Mouse (Mus musculus) limb, embryonic 12.5 days (tissue): ENCODE data around the gene Syde2. TPM values are rescaled to one million over a fixed set of nuclear protein-coding genes. Genes with fewer than 3 reads are reported as not detected.

Experiments
- ATAC-seq: fragments of 200-750 bp; cut with Nextera tagmentation; 2 replicates; pipeline ENCODE4 v1.8.0; 2017; ENCODE audit warnings: low read depth, moderate TSS enrichment; ENCODE audit not compliant: insufficient number of reproducible peaks, insufficient read depth, low FRiP score, low TSS enrichment
- H3K27ac ChIP-seq: fragments of 300-500 bp; sonication (generic); 2 replicates; pipeline ENCODE4 v1.5.1; 2016; ENCODE audit warnings: mild to moderate bottlenecking, moderate library complexity
- H3K27me3 ChIP-seq: fragments of 300-500 bp; sonication (generic); 2 replicates; pipeline ENCODE4 v1.6.1; 2016; ENCODE audit warnings: mild to moderate bottlenecking, moderate library complexity
- H3K36me3 ChIP-seq: fragments of 300-500 bp; sonication (generic); 2 replicates; pipeline ENCODE4 v1.6.1; 2016; ENCODE audit warnings: mild to moderate bottlenecking, moderate library complexity
- H3K4me1 ChIP-seq: fragments of 300-500 bp; sonication (generic); replicated peaks from 2 replicates; pipeline ENCODE4 v1.6.1; 2016
- H3K4me2 ChIP-seq: fragments of 300-500 bp; sonication (generic); 2 replicates; pipeline ENCODE4 v1.6.1; 2016; ENCODE audit warnings: mild to moderate bottlenecking, moderate library complexity
- H3K4me3 ChIP-seq: fragments of 300-500 bp; sonication (generic); replicated peaks from 2 replicates; pipeline ENCODE4 v1.5.1; 2016; ENCODE audit warnings: mild to moderate bottlenecking
- H3K9ac ChIP-seq: fragments of 300-500 bp; sonication (generic); replicated peaks from 2 replicates; pipeline ENCODE4 v1.6.1; 2016; ENCODE audit warnings: mild to moderate bottlenecking, moderate library complexity
- H3K9me3 ChIP-seq: fragments of 300-500 bp; sonication (generic); 2 replicates; pipeline ENCODE4 v1.6.1; 2016; ENCODE audit warnings: mild to moderate bottlenecking, moderate library complexity
- WGBS: fragments of 180-500 bp; shearing (Covaris S2); methylation state at CpG from one replicate; pipeline ENCODE4 v1.1.7; 2016; 5-methylcytosine and 5-hydroxymethylcytosine counted together
- polyA plus RNA-seq: library from polyadenylated mRNA; unstranded; fragments of >200 nt; fragmentation: Nextera tagmentation; extraction: Ambion mirVana; gene quantifications from 2 replicates; pipeline ENCODE4 v1.2.1, GENCODE M21; 2016

Syde2 gene
- polyA plus RNA-seq, 1 experiment from 2014 or later, result 2.5 TPM

GRCm38 (mm10) chr3:145969031-145969501 lies 18.6 kb upstream of the Syde2 start:
- Histone ChIP-seq H3K9ac (no peak overlapping the region), H3K27ac (peak overlapping the region; percentile 31; the same call in 1 of the 2 replicates), H3K36me3 (no peaks in the 10 kb centered on the region), H3K9me3 (peaks cover 8% of the 10 kb centered on the region), H3K27me3 (peaks cover 11% of the 10 kb centered on the region), H3K4me3 (no peak overlapping the region), H3K4me2 (no peak overlapping the region), H3K4me1 (peaks cover 11% of the 10 kb centered on the region)
- WGBS, result 58% methylated on average over 14 of the region's 14 CpGs
- no peak for ATAC-seq

DNA sequence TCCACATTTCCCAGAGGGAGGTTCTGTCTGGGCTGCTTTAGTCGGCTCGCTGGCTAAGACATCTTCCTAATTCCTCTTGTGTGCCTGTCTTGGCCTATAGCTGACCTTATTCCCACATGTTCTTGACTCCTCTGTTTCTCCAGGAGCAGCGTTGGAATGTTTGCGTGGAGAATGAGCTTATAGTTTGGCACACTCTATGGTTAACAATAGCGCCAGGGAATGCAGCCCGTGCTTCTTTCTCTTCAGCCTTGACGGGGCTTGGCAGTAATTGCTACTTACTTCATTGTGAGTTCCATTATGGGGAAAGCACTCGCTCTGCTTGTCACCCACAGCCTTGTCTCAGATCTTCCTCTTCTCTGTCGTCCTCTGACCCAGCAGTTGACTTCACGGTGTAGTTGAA lies 16.2 kb upstream of the Syde2 start:
- no peaks in the 10 kb centered on the region for H3K27me3 ChIP-seq
- H3K9me3 ChIP-seq, result peaks cover 17% of the 10 kb centered on the region
- H3K4me1 ChIP-seq, result no peaks in the 10 kb centered on the region; the same call in 1 of the 2 replicates
- H3K4me2 ChIP-seq, result no peak overlapping the region
- no peaks in the 10 kb centered on the region for H3K36me3 ChIP-seq
- H3K27ac ChIP-seq, result no peak overlapping the region
- 78% methylated on average over 10 of the region's 10 CpGs for WGBS
- H3K9ac ChIP-seq, result no peak overlapping the region
- no peak for ATAC-seq
- H3K4me3 ChIP-seq, result no peak overlapping the region

DNA sequence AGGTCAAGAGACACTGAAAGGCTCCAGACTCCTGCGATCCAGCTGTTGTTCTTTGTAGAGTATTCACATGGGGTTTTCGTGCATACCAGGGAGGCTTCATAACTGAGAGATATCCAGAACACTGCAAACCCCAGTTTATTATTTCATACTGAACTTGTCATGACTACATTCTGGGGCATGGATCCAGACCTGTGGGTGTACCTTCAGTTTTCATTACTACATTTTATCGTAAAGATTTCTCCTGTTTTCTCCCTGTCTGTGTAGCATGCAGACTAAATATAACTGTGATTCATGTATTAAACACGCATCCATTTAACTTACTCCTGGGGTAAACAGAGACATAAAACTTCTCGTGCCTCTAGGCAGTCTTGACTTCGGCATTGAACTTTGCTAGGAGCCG lies 12.7 kb upstream of the Syde2 start:
- peaks cover 17% of the 10 kb centered on the region for H3K9me3 ChIP-seq
- H3K9ac ChIP-seq, result no peak overlapping the region
- no peaks in the 10 kb centered on the region for H3K36me3 ChIP-seq
- H3K27ac ChIP-seq, result no peak overlapping the region
- ATAC-seq, result no peak
- peaks cover 5% of the 10 kb centered on the region; the same call in 1 of the 2 replicates for H3K27me3 ChIP-seq
- WGBS, result 83% methylated on average over 7 of the region's 7 CpGs
- H3K4me3 ChIP-seq, result no peak overlapping the region
- no peaks in the 10 kb centered on the region for H3K4me1 ChIP-seq
- no peak overlapping the region for H3K4me2 ChIP-seq

DNA sequence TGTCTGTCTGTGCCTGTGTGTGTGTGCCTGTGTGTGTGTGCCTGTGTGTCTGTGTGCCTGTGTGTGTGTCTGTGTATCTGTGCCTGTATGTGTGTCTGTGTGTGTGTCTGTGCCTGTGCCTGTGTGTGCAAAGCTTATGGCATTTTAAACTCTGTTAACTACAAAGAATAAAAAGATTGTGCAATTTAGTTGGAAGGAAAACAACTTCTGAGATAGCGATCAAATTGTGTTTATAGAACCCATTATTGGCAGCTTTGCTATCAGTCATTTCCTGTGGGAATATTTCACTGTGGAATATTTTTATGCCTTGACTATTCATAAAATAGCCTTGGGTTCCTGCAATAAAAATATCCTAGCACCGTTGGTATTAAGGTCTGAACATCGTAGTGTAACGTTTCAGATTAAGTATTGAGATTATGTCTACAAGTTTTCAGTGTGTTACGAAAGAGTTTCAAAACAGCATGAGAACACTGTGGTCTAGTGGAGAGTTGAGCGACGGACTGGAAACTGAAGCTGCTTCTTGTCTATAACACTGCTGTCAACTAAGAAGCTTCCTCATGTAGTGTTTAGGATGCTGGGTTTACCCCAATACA lies 2.2 kb upstream of the Syde2 start:
- WGBS, result 90% methylated on average over 7 of the region's 7 CpGs
- ATAC-seq, result no peak
- no peak overlapping the region for H3K4me2 ChIP-seq
- no peaks in the 10 kb centered on the region for H3K36me3 ChIP-seq
- no peak overlapping the region for H3K27ac ChIP-seq
- H3K9me3 ChIP-seq, result no peaks in the 10 kb centered on the region
- H3K4me1 ChIP-seq, result peaks cover 22% of the 10 kb centered on the region
- no peak overlapping the region for H3K4me3 ChIP-seq
- H3K27me3 ChIP-seq, result peaks cover 27% of the 10 kb centered on the region
- no peak overlapping the region for H3K9ac ChIP-seq

- 71% methylated on average over 6 of the region's 6 CpGs for WGBS
- Histone ChIP-seq H3K4me2 (peak overlapping the region; percentile 90; the same call in 1 of the 2 replicates), H3K9ac (no peak overlapping the region), H3K27me3 (peaks cover 27% of the 10 kb centered on the region), H3K4me3 (peak overlapping the region; percentile 79; the same call in 1 of the 2 replicates), H3K9me3 (no peaks in the 10 kb centered on the region), H3K27ac (no peak overlapping the region), H3K36me3 (no peaks in the 10 kb centered on the region), H3K4me1 (peaks cover 25% of the 10 kb centered on the region)
- no peak for ATAC-seq
Measured at GRCm38 (mm10) chr3:145986317-145987001, 1.2 kb upstream of the Syde2 start.

- Histone ChIP-seq H3K4me2 (peak overlapping the region; percentile 90), H3K36me3 (no peaks in the 10 kb centered on the region), H3K9me3 (no peaks in the 10 kb centered on the region), H3K9ac (peak overlapping the region; percentile 85), H3K27ac (peak overlapping the region; percentile 88), H3K27me3 (peaks cover 27% of the 10 kb centered on the region), H3K4me3 (peak overlapping the region; percentile 79), H3K4me1 (peaks cover 31% of the 10 kb centered on the region)
- WGBS, result under 1% methylated on average over 101 of the region's 101 CpGs
- ATAC-seq, result peak; percentile 44
Measured at GRCm38 (mm10) chr3:145987970-145988683, 457 bp downstream of the Syde2 start.

- peak overlapping the region; percentile 85 for H3K9ac ChIP-seq
- whole genome bisulfite sequencing, result 2% methylated on average over 45 of the region's 45 CpGs
- peaks cover 31% of the 10 kb centered on the region for H3K4me1 ChIP-seq
- 0 out of 2 replicates have a peak overlapping the region, but pooled peaks have one; percentile 88 for H3K27ac ChIP-seq
- H3K4me3 ChIP-seq, result peak overlapping the region; percentile 79
- no peaks in the 10 kb centered on the region for H3K9me3 ChIP-seq
- peak overlapping the region; percentile 90 for H3K4me2 ChIP-seq
- peaks cover 27% of the 10 kb centered on the region for H3K27me3 ChIP-seq
- no peaks in the 10 kb centered on the region for H3K36me3 ChIP-seq
- ATAC-seq, result peak; percentile 11; the same call in 1 of the 2 replicates
Measured at GRCm38 (mm10) chr3:145988684-145989575, 1.3 kb downstream of the Syde2 start.

- 3% methylated on average over 11 of the region's 11 CpGs for WGBS
- H3K27ac ChIP-seq, result no peak overlapping the region
- peak overlapping the region; percentile 85 for H3K9ac ChIP-seq
Measured at GRCm38 (mm10) chr3:145989576-145990081, 2.0 kb downstream of the Syde2 start.

DNA sequence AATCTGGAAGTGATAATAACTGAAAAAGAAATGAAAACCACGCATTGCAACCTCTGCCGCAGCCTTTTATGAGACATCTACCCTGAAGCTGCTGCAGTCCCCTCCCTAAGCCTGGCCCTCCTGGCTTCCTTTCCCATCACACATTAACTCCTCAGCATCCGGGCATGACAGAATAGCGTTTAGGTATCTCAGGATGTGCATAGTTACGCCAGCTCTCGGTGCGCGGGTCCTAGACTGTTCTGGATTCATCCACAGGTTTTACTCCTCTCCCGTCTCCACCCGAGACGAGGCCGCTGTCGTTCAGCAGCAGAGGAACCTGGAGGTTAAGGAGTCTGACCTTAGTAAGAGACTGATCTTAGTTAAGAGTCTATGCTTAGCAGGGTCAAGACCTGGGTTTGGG lies 3.5 kb downstream of the Syde2 start:
- no peaks in the 10 kb centered on the region for H3K36me3 ChIP-seq
- peaks cover 21% of the 10 kb centered on the region for H3K27me3 ChIP-seq
- ATAC-seq, result no peak
- H3K9ac ChIP-seq, result no peak overlapping the region
- peaks cover 25% of the 10 kb centered on the region for H3K4me1 ChIP-seq
- no peak overlapping the region for H3K4me3 ChIP-seq
- H3K27ac ChIP-seq, result no peak overlapping the region
- WGBS, result 80% methylated on average over 13 of the region's 13 CpGs
- no peak overlapping the region for H3K4me2 ChIP-seq
- no peaks in the 10 kb centered on the region for H3K9me3 ChIP-seq

More at GRCm38 (mm10) chr3:145989576-145990081, 2.0 kb downstream of the Syde2 start:
- Histone ChIP-seq H3K4me3 (peak overlapping the region; percentile 79), H3K36me3 (no peaks in the 10 kb centered on the region), H3K27me3 (peaks cover 23% of the 10 kb centered on the region), H3K4me2 (peak overlapping the region; percentile 90), H3K9me3 (no peaks in the 10 kb centered on the region), H3K4me1 (peaks cover 25% of the 10 kb centered on the region)
- ATAC-seq, result no peak

DNA sequence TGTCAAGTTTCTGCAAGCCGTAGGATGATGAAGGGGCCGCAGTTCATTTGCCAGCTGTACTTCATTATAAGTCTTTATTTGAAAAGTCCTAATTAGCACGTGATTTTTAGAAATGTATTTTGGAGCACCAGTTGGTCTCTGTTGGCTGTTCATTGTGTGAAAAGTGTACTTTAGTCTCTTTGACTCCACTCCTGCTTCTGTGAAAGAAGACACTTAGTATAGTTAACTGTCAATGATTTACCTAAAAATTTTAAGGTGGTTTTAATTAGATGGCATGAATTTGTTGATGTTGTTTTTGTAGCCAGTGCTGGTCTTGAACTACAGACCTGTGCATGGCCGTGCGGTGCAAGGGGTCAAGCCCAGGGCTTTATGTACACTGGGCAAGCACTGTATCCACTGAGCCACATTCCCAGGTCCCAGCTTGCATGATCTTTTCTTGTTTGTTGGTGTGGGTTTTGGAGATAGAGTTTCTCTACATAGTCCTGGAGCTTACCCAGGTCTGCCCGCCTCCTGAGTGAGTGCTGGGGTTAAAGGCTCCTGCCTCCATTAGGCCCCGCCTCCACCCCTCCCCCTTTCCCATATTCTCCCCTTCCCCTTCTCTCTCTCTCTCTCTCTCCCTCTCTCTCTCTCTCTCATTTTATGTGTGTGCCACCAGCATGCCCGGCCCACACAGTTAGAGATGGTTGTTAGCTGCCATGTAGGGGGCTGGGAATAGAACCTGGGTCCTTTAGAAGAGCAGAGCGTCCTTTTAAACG lies 4.5 kb downstream of the Syde2 start:
- Histone ChIP-seq H3K4me1 (peaks cover 23% of the 10 kb centered on the region), H3K27ac (no peak overlapping the region), H3K4me3 (no peak overlapping the region), H3K36me3 (no peaks in the 10 kb centered on the region), H3K9me3 (no peaks in the 10 kb centered on the region), H3K9ac (no peak overlapping the region), H3K27me3 (peaks cover 14% of the 10 kb centered on the region), H3K4me2 (no peak overlapping the region)
- WGBS, result 80% methylated on average over 10 of the region's 10 CpGs
- ATAC-seq, result no peak
